Mouse (Mus musculus) lung, adult 18-20 months (tissue): Measurements from ENCODE around the gene Gopc.
"Not testable (repeated sequence)": the region's sequence is repeated elsewhere in the genome, so short reads cannot be mapped to it uniquely, and the experiment has no call there.

Source experiments
- DNase-seq, 2 experiments: peaks; one replicate each; pipeline ENCODE4 v3.0.0; 2022; ENCODE audit warnings: mixed read lengths in 2 of 2

Gopc gene

DNA sequence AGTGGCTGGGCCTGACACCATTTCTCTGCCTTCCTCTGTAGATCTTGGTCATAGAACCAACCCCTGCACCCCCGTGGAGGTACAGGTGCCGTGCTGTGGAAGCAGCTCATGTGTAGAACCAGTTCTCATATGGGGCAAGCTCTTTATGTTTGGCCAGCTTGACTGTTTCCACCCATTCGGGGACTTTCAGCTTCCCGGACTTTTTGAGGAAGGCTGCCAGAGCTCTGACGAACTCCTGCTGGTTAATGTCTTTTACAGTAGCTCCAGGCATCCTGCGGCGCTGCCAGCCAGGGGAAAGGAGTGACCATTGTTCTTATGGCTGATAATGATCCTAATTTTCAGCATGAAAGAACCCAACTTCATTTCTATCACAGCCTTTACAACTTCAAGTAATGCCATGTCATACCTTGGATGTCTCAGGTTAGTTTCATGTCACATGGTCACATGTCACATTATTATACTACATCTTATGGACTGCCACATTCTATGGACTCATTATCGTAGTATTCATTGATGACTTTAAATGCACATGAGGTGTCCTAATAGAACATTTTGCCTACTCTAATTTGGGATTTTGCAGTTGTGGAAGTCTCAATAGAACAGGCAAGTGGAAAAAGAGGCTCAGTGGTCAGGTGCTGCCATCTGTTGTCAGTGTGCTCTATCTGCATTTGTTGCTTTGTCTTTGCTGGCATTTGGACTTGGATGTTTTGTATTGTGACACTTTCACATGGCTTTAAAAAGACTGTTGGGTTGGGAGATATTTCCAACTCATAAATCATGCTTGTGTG, 3.1 kb upstream of the Gopc start:
- DNase-seq = peak; percentile 26 to 50

DNA sequence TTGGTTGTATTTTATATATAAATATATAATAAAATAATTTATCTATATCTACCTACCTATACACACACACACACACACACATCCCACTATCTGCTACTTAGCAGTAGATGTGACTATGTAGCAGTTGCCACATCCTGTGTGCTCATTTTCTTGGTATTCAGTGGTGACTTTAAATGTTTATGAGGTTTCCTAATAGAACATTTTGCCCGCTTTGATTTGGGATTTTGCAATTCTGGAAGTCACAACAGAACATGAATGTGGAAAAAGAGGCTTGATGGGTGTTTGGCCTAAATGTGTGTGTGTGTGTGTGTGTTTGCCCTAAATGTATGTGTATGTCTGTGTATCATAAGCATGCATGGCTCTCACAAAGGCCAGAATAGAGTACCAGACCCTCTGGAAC, 1.6 kb upstream of the Gopc start:
- DNase-seq = no peak

DNA sequence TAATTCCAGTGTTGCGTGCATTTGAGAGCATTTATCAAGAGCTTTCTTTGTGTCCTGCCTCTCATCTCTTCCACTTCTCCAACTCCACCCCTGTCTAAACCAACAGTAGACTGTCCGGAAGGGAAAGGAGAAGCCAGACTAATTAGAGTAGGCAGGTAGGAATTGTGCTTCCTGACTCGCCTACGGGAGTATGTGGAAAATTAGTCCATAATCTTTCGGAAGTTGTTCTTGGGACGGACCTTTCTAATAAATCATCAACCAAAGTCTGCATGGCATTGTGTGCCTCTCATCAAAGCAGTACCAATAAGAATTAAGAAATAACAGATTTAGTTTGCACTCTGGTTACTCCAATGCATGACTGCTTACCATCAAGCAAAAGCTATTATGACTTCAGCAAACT, 1.1 kb upstream of the Gopc start:
- DNase-seq = no peak

- DNase-seq = peak in 1 of 2 experiments; percentile 5
These were observed 563 bp downstream of the Gopc start for GRCm38 (mm10) chr10:52381321-52381801.

- DNase-seq = no peak
These were observed 4.1 kb downstream of the Gopc start for GRCm38 (mm10) chr10:52377813-52378212.

DNA sequence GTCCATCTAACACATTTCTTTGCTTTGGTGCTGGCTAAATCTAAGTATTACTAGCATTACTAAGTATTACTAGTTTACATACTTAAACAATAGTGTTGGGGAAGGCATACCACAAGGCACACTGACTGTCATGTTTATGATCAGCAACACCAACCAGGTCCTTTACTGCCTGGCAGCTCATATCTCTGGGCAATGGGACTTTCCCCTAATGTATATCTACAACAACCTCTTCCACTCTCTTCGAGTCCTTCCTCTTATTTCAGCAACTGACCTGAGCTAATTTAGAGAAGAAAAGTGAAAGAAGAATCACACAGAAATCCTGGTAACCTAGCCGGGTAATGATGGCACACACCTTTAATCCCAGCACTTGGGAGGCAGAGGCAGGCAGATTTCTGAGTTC, 5.5 kb downstream of the Gopc start:
- no peak for DNase-seq

- no peak for DNase-seq
These were observed 7.3 kb downstream of the Gopc start for GRCm38 (mm10) chr10:52374651-52375050.

DNA sequence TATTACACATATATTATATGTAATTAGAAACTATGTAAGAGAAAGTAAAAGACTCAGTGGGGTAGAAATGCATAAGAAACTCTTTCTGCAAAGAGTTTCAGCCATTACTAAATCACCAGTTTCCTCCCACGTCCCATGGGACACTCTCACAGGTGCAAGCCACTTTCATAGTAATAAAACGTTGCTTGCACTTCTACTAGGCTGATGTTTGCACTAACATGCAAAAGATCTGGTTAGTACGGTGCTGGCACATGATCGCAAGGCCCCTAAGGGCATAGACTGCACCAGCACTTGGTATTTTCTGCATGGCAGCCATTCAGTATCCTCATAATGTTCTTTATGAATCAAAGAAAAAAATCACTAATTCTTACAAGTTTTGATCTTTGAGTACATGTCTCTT, 8.1 kb downstream of the Gopc start:
- no peak for DNase-seq

GRCm38 (mm10) chr10:52368376-52368775, 13.5 kb downstream of the Gopc start:
- no peak for DNase-seq

DNA sequence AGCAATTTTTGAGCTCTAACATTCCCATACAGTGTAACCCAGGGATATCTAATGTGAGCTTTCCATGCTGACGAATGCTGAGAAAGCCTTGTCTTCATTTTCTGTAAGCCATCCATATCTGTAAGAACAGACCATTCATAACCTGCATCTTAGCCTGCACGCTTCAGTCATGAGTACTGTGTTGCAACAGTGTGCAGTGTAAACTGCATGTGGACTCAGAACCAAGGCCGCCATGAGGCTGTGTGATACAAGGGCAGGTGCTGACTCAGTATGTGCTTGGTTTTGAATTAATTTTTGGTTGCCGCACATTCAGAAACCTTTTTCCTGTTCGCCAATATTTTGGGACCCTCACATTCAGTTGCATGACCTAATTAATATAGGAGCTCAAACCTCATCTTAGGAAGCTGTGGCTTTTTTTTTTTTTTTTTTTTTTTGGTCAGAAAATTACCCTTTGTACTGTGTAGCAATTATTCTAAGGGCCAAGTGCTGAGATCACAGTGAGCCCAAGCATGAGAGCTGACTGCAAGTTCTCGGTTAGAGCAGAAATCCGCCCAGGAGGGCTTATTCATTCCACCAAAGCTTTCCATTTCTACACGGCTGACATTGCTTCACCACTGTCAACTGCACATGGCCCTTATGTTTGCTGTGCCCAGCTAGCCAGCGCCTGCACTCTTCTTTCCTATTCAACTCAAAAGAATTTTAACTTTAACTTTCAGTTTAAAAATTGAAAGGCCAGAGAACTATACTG, 20.9 kb downstream of the Gopc start:
- DNase-seq = no peak

- no peak for DNase-seq
These were observed 21.6 kb downstream of the Gopc start for GRCm38 (mm10) chr10:52360241-52360735.

DNA sequence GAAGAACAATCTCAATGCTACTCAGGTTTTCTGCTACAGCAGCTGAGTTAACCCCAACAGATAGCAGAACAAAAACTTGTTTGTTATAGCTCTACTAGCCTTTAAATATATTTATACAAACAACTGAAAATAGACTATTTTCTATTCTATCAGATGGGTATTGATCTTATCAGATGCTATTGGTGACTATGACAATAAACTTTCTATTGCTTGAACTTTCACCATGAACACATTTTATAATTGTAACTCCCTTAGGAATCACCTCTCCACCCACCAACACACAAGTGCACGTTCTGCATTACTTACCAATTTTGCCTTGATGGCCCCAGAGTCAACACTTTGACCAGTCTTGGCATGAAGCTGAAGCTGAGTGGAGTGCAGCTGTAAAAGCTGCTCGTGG, 23.5 kb downstream of the Gopc start, which contains the start of gene Gm26741:
Gm26741 (plus strand) TSS at position 301 of the 400 bp plus-strand sequence.
- DNase-seq = no peak

- no peak for DNase-seq
These were observed 28.7 kb downstream of the Gopc start for GRCm38 (mm10) chr10:52353184-52353583.

GRCm38 (mm10) chr10:52343324-52343723, 38.6 kb downstream of the Gopc start:
- DNase-seq = not testable (repeated sequence)

DNA sequence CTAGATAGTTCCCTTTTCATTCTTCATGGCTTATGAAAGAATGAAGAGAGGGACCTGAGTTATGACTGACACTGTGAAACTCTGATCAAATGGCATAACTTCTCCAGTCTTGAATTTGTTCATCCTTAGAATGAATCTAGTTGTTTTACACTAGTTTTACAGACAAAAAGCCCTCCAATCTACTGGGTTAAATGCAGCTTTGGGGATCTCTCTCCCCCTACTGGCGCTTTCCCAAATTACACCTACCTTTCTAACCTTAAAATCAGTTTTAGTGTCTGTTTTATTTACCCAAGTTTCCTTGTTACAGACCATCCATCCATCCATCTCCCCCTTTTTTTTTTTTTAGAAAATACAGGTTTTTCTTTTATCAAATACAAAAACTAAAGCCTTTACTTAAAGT, 50.9 kb downstream of the Gopc start:
- DNase-seq = peak; percentile 7 to 29

- DNase-seq = no peak
These were observed 60.0 kb downstream of the Gopc start for GRCm38 (mm10) chr10:52321918-52322317.

- no peak for DNase-seq
These were observed 62.2 kb downstream of the Gopc start for GRCm38 (mm10) chr10:52319506-52320286.

GRCm38 (mm10) chr10:52309196-52309595, 72.7 kb downstream of the Gopc start:
- peak; percentile 25 to 52 for DNase-seq

DNA sequence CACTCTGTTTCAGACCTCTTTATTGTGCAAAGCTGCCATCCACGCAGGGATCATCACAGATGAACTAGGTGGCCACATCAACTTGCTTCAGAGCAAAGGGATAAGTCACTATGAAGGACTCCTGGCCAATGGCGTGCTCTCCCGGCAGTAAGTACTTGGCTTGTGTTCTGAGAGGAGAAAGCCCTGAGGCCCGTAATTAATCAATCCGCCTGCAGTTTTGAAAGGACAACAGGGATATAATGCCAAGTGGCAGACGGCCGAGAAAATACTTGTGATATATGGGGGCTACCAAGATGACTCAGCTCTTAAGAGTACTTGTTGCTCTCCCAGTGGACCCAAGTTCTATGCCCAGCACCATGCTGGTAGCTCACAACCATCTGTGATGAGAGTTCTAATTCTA, 77.3 kb downstream of the Gopc start:
- DNase-seq = no peak

- no peak for DNase-seq
These were observed 79.7 kb downstream of the Gopc start for GRCm38 (mm10) chr10:52302271-52302670.

DNA sequence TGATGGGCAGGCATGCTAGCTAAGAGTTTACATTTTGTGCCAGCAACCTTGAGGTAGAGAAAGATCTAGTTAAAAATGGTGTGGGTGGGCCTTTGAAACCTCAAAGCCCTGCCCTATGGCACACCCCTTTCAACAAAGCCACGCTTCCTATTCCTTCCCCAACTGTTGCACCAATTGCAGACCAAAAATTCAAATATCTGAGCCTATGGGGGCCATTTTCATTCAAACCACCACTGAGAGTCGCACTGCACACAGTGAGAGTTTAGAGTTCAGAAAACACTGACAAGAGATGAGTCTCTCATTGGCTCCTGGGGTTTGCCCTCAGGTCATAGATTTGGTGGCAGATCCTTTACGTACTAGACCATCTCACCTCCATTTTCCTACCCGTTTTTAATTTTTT, 80.2 kb downstream of the Gopc start:
- DNase-seq = no peak

- not testable (repeated sequence) for DNase-seq
These were observed 83.4 kb downstream of the Gopc start for GRCm38 (mm10) chr10:52298568-52298967.

DNA sequence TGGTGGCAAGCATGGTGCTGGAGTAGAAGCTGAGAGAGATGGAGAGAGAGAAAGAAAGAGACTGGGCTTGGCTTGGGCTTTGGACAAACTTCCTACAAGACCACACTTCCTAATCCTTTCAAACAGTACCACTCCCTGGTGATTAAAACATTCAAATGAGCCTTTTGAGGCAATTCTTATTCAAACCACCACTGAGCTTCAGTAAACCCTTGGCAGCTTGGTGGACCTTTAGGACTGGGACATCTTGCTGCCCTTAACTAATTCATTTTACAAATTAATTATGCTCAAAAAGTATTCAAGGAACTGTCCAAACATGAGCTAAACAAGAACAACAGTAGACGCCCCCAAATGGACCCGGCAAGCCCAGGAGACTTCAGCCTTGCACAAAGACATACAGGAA, 86.0 kb downstream of the Gopc start:
- no peak for DNase-seq
